Mouse (Mus musculus) liver, adult (tissue): ENCODE data around the gene Csrnp2.

ENCODE experiments used
- GATA4 ChIP-seq: IDR thresholded peaks from 2 replicates; pipeline ENCODE4 v1.6.1; 2014; ENCODE audit warnings: mild to moderate bottlenecking, low read length; ENCODE audit not compliant: insufficient replicate concordance

The Csrnp2 gene

DNA sequence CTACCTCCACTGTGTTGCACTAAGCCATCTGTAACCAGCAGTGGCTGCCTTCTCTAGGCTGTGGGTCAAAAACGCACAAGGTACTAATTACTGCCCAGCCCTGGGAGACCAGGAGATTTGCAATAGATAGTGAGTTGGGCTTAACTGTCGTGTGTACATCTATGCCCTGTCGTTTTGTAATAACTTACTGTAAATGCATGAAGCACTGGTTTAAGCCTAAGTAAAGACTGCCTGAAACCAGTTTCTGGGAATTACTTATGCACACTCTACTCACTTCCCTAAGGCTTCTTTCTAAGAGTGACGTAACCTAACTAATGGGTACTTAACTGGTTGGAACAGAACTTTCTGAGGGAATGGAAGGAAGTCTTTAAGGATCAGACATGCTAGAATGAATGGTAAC, 16.4 kb downstream of the Csrnp2 start:
- TF ChIP-seq GATA4 = no peak

DNA sequence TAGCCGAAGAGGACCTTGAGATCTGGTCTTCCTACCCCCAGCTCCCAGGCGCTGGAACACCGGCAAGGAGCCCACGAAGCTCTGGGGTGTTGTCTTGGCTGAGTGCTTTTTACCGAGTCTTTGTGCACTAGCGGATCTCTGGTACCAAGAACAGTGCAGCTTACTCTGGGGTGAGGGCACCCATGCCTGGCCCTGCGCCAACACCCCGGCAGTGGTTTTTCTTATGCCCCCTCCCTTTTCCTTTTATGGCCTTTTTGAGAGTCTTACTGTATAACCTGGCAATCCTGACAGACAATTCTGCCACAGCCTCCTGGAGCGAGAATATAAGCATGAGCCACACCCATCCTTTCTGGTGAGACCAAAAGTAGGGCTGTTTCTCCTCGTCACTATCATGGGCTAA, 16.9 kb downstream of the Csrnp2 start:
- TF ChIP-seq GATA4 = no peak

DNA sequence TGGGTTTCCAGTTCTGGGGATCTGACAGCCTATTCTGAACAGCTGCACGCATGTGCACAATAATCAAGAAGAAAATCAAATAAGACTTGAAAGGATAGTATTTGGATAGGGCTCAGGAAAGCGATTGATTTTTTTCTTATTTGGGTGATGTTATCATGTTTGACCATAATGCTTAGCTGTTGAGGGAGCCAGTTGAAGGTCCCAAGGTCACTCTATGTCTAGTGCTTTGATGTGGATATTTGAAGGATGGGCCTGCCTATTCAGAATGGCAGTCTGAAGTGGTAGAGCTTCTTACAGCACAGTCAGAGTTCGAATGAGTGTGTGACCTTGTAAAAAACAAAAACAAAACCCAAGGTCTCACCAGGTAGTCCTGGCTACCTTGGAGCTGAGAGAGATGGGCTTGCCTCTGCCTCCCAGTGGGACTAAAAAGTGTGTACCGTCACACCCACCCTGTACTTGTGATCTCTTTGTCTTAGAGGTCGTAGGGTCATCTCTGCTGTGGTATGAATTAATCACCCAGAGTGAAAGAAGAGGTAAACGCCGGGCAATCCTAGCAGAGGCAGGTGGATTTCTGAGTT, 21.3 kb downstream of the Csrnp2 start:
- TF ChIP-seq GATA4 = no peak

DNA sequence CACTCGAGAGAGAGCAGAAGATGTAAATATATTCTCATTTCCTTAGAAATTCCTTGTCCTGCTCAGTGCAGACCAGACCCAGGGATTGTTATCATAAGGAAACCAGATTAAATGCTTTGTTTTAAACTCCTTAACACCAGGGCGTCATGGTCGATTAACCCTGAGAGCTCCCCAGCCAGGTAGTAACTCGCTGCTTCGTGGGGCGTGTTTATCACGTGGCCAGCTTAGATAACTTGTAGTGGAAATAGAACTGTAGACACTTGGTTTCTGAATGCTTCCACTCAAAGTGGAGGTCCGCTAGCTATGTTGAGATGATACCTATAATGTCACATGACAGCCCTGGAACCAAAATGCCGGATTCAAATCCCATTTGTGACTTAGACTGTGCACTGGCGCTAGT, 25.3 kb downstream of the Csrnp2 start:
- TF ChIP-seq GATA4 = no peak

GRCm38 (mm10) chr15:100469189-100469545, 26.1 kb downstream of the Csrnp2 start:
- TF ChIP-seq GATA4 = no peak

- TF ChIP-seq GATA4 = no peak; the same call in 1 of the 2 replicates
These were observed 26.7 kb downstream of the Csrnp2 start, which contains the start of gene Letmd1 for GRCm38 (mm10) chr15:100468295-100469188. TSS of gene Letmd1 (plus strand) at chr15:100469023.

DNA sequence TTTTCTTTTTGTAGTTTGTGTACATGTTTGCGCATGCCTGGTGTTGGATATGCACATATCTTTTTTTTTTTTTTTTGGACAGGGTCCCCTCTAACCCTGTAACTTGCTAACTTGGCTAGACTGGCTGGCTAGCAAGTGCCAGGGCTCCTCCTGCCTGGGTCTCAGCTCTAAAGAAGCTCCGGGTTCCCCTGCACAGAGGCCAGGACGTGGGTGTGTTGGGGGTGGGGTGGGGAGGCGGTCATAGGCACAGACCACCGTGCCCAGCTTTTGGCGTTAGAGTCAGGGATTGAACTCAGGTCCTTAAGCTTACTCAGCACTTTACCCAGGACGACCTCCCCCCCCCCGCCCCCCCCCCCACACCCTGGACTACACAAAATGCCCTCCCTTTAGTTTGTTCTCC, 27.6 kb downstream of the Csrnp2 start:
- no peak for TF ChIP-seq GATA4

DNA sequence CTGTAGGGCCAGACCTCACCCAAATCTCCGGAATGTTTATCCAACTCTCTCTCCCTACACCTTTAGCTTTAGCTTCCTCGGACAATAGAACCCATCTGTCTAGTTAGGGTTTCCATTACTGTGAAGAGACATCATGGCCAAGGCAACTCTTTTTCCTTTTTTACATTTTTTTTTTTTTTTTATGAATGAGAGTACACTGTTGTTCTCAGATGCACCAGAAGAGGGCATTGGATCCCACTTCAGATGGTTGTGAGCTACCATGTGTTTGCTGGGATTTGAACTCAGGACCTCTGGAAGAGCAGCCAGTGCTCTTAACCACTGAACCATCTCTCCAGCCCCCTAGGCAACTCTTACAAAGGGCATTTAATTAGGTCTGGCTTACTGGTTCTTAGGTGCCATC, 29.9 kb downstream of the Csrnp2 start:
- TF ChIP-seq GATA4 = no peak

DNA sequence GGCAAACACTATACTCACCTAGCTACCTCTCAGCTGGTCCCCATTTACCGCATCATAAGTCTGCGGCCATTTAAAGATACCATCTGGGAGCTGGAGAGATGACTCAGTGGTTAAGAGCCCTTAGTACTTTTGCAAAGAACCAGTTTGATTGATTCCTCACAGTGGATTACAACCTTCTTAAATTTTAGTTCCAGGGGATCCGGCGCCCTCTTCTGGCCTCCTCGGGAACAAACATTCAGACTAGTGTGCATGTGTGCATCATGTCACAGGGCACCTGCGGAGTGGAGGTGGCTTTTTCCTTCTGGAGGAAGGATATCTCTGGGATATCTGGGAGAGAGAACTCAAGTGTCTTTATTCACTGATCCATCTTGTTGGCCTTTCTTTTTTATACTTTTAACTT, 31.6 kb downstream of the Csrnp2 start:
- no peak for TF ChIP-seq GATA4

DNA sequence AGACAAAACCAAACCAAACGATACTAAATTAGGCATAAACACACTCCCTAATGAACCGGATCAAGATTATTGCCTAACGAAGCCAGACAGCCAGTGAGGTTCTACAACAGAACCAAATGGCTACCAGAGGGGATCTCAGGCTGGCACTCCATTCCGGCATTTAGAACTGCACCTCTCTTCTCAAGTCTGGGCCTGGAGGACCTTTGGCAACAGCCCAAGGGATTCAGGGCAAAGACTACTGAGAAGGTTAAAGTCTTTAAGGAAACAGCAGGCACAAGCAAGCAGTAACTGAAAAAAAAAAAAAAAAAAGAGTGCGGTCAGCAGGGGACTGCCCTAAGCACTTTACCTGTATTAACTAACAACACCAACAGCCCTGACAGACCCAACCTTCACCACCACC, 33.2 kb downstream of the Csrnp2 start:
- TF ChIP-seq GATA4 = no peak

- TF ChIP-seq GATA4 = no peak
These were observed 33.6 kb downstream of the Csrnp2 start for GRCm38 (mm10) chr15:100461646-100462045.

GRCm38 (mm10) chr15:100460942-100461341, 34.3 kb downstream of the Csrnp2 start:
- TF ChIP-seq GATA4 = no peak

GRCm38 (mm10) chr15:100458055-100458454, 37.2 kb downstream of the Csrnp2 start:
- no peak for TF ChIP-seq GATA4

- no peak for TF ChIP-seq GATA4
These were observed 37.9 kb downstream of the Csrnp2 start for GRCm38 (mm10) chr15:100457340-100457739.

DNA sequence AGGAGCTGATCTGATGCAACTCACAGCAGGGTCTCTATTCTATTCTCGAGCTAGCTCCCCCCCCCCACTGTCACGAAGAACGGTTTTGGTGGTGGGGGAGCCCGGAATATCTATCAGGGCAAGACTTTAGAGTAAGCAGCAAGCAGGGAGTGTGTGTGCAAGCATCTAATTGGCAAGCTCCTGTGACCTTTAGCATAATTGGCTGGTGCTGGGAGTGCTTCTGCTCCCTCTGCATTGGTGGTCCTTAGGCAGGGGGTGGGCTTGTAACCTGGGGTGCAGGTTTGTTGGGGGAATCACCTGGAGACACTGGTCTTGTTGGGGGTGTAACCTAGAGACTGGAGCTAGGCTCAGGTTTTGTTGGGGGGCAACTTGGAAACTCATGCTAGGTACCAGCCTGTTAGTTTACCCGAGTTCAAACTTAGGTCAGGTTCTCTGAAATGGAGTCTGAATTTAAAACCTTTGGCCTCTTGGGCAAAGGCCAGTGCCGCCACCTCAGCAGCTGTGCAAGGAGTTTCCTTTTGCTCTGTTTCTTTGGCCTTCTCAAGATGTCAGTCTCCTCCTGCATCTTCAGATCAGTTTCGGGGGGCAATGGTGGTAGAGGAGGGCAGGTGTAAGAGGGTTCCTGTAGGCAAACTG, 38.8 kb downstream of the Csrnp2 start:
- no peak for TF ChIP-seq GATA4

GRCm38 (mm10) chr15:100452486-100452885, 42.8 kb downstream of the Csrnp2 start:
- TF ChIP-seq GATA4 = no peak

DNA sequence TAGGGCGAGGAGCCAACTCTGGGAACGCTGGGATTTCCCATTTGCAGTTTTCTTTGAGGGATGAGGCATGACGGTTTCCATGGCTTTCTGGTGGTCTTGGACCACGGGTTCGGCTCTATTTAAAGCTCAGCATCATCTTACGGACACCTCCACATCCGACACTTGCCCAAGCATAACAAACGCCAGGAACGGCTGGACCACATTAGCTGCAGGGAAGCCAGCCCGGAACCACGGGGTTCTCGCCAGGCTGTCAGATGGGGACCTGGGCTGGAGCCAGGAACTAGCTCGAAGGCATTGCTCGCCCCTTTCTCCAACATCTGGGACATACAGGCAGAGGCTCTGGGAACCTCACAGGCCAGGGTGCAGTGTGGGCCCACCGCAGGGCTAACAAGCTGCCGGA, 44.0 kb downstream of the Csrnp2 start:
- no peak for TF ChIP-seq GATA4

- no peak for TF ChIP-seq GATA4
These were observed 45.8 kb downstream of the Csrnp2 start for GRCm38 (mm10) chr15:100449495-100449894.
